In the genomic region with DNA sequence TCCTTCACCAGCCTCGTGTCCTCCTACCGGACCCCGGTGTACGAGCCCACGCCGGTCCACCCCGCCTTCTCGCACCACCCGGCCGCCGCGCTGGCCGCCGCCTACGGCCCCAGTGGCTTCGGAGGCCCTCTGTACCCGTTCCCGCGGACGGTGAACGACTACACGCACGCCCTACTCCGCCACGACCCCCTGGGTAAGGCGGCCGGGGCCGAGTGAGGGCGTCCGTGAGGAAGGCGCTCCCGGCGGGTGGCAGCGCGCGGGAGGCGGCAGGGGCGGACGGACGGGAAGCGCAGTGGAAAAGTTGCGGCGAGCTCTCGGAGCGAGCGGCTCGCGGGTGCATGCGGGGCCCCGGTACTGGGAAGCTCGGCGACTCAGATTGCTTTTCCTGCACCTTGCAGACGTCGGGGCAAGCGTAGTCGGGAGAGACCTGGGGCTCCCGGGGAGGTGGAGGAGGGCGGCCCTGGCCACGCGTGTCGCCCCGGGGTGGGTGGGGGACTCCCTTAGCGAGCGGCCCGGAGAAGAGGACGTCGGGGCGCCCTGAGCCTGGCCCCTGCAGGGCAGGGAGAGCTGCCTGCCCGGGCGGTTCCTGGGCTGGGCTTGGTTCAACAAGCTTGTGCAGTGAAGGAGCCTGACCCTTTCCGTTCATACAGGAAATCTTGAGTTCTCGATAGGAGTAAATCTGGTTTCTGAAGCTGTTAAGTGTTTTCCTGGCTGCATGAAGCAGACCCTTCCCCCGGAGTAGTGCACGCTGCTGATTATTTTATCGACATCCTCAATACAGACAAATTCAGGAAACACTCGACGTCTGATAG, we compare ENCODE assay signal across 8 mouse cellular contexts. TPM values are rescaled to one million over a fixed set of nuclear protein-coding genes. Genes with fewer than 3 reads are reported as not detected.
DNase-seq lines count a peak whose midpoint lies in the region; ATAC-seq lines count a peak whose summit lies in the region.

No protein-coding gene starts in this region.

- intact Hi-C loops in heart, postnatal 25 days (cut with DNase I): loop anchor here (5.0 kb wide), 2 partner anchors 47 to 72 kb away; no protein-coding TSS in a partner anchor

- H3K27ac ChIP-seq in forebrain, embryonic 10.5 days: peak overlapping the region; percentile 72

- H3K27me3 ChIP-seq in forebrain, embryonic 10.5 days (ENCODE audit: poor library complexity, severe bottlenecking): peaks cover 100% of the 10 kb centered on the region

- peak overlapping the region; percentile 52 for H3K4me3 ChIP-seq in forebrain, embryonic 10.5 days

- 1% methylated on average over 77 of the region's 77 CpGs for WGBS in forebrain, embryonic 10.5 days

- peaks cover 19% of the 10 kb centered on the region for H3K4me1 ChIP-seq in forebrain, embryonic 10.5 days

- no peaks in the 10 kb centered on the region; the same call in 1 of the 2 replicates for H3K9me3 ChIP-seq in forebrain, embryonic 10.5 days

- no peaks in the 10 kb centered on the region for H3K36me3 ChIP-seq in forebrain, embryonic 10.5 days (replicated peaks)

- peak; percentile 80 for ATAC-seq in megakaryocyte-erythroid progenitor cell, adult 5-6 weeks (replicated peaks; ENCODE audit: low FRiP score, low TSS enrichment, poor library complexity, severe bottlenecking)

- peak; percentile 71 to 76 for DNase-seq in B cell, adult 2 months
- DNase-seq in T-cell, adult 2 months (ENCODE audit: low spot score): peak; percentile 7
- DNase-seq in forebrain, embryonic 10.5 days (ENCODE audit: extremely low spot score, low spot score): peak; percentile 55
- peak; percentile 55 for DNase-seq in heart, postnatal 25 days (ENCODE audit: low spot score)
- DNase-seq in kidney, postnatal 4 days: peak; percentile 54 to 73
- peak; percentile 74 for DNase-seq in spleen, postnatal 36 days (ENCODE audit: low spot score in 2 of 2)
- no peak for DNase-seq in right cerebral cortex, postnatal 14 days

RNA-seq across cellular contexts. Expression of a gene that starts 0.6 kb away (rescaled TPM):
- 4.2 and 6.3 TPM in 2 replicates for polyA plus RNA-seq in forebrain, embryonic 10.5 days (2016; fragmentation: Nextera tagmentation; extraction: Ambion mirVana)
- total RNA-seq in heart, postnatal 25 days (2021): 1 to 10 TPM; 3.8 to 4.8 TPM
- 51.2 and 63.8 TPM in 2 replicates for total RNA-seq in megakaryocyte-erythroid progenitor cell, adult 5-6 weeks (2014; fragmentation: Nextera tagmentation)
- 33.5 and 34.2 TPM in 2 replicates for total RNA-seq in megakaryocyte-erythroid progenitor cell, adult 5-6 weeks (2017)

RNA-seq across cellular contexts. Expression of a gene that starts 59.0 kb away (rescaled TPM):
- 97.8 and 98.3 TPM in 2 replicates for polyA plus RNA-seq in forebrain, embryonic 10.5 days (2016; fragmentation: Nextera tagmentation; extraction: Ambion mirVana)
- total RNA-seq in heart, postnatal 25 days (2021): under 1 TPM; 0.88 to 0.95 TPM
- total RNA-seq in megakaryocyte-erythroid progenitor cell, adult 5-6 weeks (2014; fragmentation: Nextera tagmentation): 71.5 and 75.2 TPM in 2 replicates
- total RNA-seq in megakaryocyte-erythroid progenitor cell, adult 5-6 weeks (2017): 144 TPM in 2 replicates

Comparison
In these comparisons a context has a peak if more than half of its experiments do, and no peak if none do; other contexts are left out.
1. RNA of a gene that starts 0.6 kb away (total RNA-seq): 33.5 to 63.8 TPM in megakaryocyte-erythroid progenitor cell, adult 5-6 weeks; 3.8 to 4.8 TPM in heart, postnatal 25 days; every median in the first group is over 4 times any median in the second.
2. RNA of a gene that starts 59.0 kb away (total RNA-seq): 71.5 to 144 TPM in megakaryocyte-erythroid progenitor cell, adult 5-6 weeks; 0.88 to 0.95 TPM in heart, postnatal 25 days; every median in the first group is over 10 times any median in the second.